Mouse (Mus musculus) kidney, postnatal 14 days (tissue): ENCODE results near the gene Crct1.

Experiments used
- DNase-seq: peaks from one replicate; pipeline ENCODE4 v3.0.0; 2022; ENCODE audit warnings: mixed read lengths

The Crct1 gene

DNA sequence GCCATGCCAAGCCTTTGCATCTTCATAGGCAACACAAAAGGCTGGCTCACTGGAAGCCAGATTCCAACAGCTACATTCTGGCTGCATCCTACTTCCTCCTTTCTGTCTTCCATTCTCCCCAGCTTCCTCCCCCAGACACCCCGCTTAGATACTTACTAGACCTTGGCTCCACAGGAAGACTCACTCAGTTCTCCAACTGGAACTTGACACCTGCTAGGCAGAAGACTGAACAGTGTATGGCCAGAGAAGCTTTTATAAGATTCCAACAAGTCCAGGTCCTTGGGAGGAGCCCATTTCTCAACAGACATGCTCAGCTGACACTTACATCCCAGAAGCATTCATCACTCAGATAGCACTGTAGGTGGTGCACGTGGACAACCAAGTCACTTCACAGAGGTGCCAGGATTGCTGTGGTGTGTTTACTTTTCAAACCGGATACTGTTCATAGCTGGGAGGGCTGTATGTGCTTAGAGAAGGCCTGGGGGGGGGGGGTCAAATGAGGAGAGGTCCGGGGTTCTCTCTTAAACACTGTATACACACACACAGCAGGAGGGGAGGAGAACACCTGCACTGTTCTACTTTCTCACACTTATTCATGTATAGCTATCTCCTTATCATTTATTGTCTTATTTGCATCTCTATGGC, at the start of gene Crct1:
Gene Crct1 (minus strand): TSS at position 228 of the 645 bp plus-strand sequence.
- no peak for DNase-seq

DNA sequence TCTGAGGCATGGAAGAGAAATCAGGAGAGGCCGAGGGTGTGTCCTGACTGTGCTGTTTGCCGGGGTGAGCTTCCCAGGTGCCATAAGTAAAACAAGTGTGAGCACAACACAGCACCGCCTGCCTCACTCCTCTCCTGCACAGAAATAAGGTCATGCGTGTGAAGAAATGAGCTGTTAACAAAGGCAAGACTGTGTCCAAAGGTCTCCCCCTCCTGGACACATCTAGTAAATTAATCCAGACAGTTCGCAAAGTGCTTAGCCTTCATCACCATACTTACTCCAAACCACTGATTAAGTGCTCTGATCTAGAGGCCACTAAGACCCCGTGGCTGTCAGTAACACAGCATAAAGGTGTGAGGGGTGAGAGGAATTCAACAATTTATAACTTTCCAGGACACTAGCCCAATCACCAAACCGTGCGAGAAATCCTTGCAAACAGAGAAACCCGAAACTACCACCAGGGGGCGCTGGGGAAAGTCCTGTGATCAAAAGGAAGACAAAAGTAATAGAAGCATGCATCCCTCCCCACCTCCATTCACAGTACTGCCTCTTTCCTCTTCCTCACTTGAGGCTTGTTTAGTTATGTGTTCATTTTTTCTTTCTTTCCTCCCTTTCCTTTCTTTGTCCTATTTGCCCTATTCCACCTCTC, 37.5 kb upstream of the Crct1 start:
- no peak for DNase-seq

GRCm38 (mm10) chr3:93050182-93050581, 34.7 kb upstream of the Crct1 start:
- DNase-seq: no peak

DNA sequence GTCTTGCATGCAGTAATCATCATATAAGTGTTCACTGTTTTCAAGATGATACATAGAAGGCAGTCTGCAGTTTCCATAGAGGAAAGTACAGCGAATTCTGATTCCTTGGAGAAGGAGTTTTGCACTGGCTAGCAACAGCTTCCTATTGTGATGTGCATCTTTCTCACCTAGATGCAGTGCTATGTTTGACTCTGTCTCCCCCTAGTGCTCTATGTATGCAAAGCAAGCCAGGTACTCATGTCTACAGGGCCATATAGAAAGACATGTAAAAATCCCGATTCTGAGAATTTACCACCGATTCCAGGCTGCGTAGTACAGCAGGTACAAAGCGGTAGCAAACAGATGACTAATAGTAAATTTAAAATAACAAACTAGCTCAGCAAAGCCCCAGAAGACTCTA, 16.0 kb upstream of the Crct1 start:
- peak; percentile 17 for DNase-seq

DNA sequence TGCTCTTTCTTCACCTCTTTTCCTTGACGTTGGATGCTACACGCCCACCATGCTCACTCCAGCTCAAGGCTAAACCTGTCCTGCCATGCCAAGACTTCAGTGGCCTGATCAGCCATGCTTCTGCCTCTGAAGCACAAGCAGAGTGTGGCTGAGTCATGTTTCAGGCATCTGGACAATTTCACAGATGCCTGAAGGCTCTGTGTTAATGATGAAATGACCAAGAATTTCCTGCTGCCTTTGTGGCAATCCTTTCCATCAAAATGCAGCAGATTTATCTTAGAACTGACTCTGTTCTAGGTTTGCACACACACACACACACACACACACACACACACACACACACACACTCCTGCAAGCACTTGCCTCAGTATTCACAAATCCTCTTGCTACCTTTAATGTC, 10.0 kb upstream of the Crct1 start:
- no peak for DNase-seq

GRCm38 (mm10) chr3:93023411-93024184, 8.1 kb upstream of the Crct1 start:
- DNase-seq: no peak

DNA sequence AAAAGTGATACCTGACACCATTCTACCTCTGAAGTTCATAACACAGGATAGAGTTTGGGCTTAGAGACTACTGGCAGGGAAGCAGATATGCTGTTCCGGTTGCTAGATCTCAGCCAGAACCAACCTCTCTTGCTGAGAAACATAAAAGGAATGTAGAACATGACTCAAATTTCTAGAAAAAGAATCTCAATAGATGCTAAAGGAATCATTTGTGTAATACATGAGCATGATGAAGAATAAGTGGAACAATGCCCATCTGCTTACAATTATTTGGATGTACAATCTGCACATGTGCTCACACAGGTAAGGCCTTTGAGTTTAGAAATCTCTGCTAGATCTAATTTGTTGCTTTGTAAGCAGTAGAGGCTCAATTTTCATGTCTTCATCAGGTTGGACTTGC, 5.7 kb upstream of the Crct1 start:
- DNase-seq: no peak

DNA sequence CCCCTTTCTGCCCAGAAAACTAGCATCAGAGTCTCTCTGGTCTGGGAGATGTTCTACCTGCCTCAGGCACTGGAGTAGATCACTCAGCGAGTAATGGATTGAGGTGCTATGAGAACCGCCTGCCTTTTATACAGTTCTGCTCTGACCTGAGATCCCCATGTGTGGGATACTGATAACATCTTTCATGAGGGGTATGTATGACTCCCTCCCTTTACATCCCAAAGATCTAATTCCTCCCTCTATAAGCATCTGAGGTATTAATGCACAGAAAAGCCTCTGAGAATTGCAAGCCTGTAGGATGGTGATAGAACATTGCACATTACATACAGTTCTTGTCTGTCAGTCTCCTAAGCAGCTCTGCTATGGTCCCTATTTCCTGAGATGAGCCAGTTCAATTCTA, 3.5 kb upstream of the Crct1 start, which contains the start of gene Lce1m:
Gene Lce1m (minus strand): TSS at position 101 of the 400 bp plus-strand sequence.
- no peak for DNase-seq

GRCm38 (mm10) chr3:93014871-93015270, 616 bp downstream of the Crct1 start:
- DNase-seq: no peak

DNA sequence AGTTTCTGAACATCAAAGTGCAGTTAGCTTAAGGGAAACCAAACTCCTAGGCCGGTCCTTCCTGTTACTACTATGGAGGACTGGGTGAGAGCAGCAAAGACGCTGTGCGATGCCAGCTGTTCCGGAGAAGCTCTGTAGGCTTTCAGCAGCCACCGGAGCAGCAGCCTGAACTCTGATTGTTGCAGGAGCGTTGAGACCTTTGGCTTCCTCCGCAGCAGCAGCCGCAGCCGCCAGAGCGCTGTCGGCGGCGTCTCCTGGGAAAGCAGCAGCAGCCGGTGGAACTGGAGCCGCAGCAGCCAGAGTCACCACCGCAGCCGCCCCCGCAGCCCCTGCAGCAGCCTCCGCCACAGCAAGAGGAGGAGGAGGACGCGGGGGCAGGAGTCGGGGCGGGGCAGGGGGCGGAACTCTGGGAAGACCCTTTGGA, 1.1 kb downstream of the Crct1 start:
- DNase-seq: peak; percentile 35

DNA sequence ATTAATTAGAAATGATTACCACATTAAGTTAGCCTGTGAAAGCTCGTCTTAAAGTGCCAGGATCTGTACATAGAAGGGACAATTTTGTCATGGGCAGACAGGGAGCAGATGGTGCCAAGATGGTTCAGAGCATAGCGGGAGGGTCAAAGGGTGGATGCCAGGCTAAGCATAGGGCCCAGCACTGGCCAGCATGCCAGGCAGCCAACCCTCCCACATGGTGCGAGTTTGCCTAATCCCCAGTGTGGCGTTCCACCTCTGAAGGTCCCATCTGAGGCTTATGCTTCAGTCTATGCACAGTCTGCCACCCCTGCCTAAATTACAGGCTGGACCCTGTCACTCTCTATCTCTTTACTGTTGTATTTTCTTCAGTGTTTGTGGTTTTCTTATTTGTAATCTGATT, 12.6 kb downstream of the Crct1 start:
- no peak for DNase-seq

- DNase-seq: no peak
These were observed 14.9 kb downstream of the Crct1 start for GRCm38 (mm10) chr3:93000621-93001020.

DNA sequence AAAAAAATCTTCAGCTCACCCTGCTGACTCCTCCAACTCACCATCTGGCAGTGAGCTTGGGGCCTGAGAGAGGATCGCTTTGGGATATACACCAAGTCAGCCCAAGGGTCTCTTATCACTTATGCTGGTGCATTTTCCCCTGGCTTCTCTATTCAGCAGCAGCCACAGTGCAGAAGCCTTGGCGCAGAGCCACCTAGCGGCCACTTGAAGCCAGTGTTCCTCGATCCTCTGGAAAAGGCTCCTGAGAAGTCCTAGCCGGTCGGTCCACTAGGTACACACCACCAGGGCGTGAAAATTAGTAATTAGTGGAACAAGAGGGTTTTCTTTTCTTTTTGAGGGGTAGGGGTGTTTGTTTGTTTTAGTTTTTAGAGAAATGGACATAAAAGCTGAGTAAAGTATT, 16.8 kb downstream of the Crct1 start:
- peak; percentile 69 for DNase-seq

- no peak for DNase-seq
These were observed 23.6 kb downstream of the Crct1 start, which contains the start of gene Lce3f for GRCm38 (mm10) chr3:92991926-92992325. TSS of gene Lce3f (plus strand) at chr3:92992226.

DNA sequence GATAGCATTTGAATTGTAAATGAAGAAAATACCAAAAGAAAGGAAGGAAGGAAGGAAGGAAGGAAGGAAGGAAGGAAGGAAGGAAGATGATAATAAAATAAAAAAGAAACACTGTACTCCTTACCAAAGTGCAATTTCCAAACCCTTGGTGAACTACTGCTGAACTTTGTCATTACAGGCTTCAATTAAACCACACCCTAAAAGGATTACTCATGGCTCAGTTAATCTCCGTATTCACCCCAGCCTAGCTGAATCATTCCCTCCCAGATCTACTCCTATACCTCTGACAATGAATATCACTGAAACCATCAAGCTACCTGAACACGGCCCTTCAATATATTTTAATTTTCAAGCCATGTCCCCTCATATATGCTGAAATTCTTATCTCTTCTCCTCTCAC, 37.0 kb downstream of the Crct1 start:
- no peak for DNase-seq

DNA sequence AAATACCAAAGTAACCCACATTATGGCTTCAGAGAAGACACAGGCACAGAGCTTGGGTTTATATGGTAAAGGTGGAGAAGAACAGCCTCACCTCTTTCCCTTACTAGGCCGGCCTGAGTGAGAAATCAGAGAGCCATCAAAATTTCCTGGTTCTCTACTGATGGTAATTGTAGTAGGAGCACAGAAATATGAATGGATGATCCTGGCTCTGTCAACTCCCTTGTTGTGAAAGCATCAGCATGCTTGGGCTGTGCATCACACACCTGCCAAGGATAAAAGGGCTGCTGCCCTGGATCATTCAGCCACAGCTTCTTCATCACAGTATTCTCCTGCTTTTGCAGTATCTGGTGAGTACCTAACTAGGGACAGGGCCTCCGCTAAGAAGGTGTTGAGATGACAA, 48.7 kb downstream of the Crct1 start, which contains the start of gene Lce3e:
Gene Lce3e (plus strand): TSS at position 301 of the 400 bp plus-strand sequence.
- DNase-seq: no peak
